Mouse (Mus musculus): ENCODE results near the gene Ppp2r5e. TPM values are rescaled to one million over a fixed set of nuclear protein-coding genes. Genes with fewer than 3 reads are reported as not detected.

Gene Ppp2r5e
- polyA plus RNA-seq, 1 experiment: 17.3 TPM

- Histone ChIP-seq H3K4me3 (ENCODE audit: insufficient read depth, low read depth, low read length) (no peak overlapping the region), H3K27ac (ENCODE audit: insufficient read depth, low read depth, low read length) (peak overlapping the region; percentile 47; the same call in 1 of the 2 replicates), H3K4me1 (ENCODE audit: control insufficient read depth, insufficient read depth, low read length) (no peaks in the 10 kb centered on the region), H3K36me3 (ENCODE audit: control insufficient read depth, insufficient read depth, low read length) (no peaks in the 10 kb centered on the region), H3K27me3 (replicated peaks; ENCODE audit: control insufficient read depth, insufficient read depth, low read length) (no peaks in the 10 kb centered on the region)
- 76% methylated on average over 7 of the region's 7 CpGs for WGBS
- no peak for TF ChIP-seq CTCF (conservative IDR thresholded peaks at IDR 0.05; ENCODE audit: insufficient read depth, insufficient read length, low read depth, low read length)
- TF ChIP-seq POLR2A (IDR thresholded peaks at IDR 0.05; ENCODE audit: low read depth, low read length): no peak
- no peak for DNase-seq
Measured at GRCm38 (mm10) chr12:75425882-75426281, 170.2 kb downstream of the Ppp2r5e start.

GRCm38 (mm10) chr12:75424817-75425216, 171.2 kb downstream of the Ppp2r5e start:
- DNase-seq: no peak
- no peak overlapping the region for H3K27ac ChIP-seq (ENCODE audit: insufficient read depth, low read depth, low read length)
- TF ChIP-seq POLR2A (IDR thresholded peaks at IDR 0.05; ENCODE audit: low read depth, low read length): no peak
- no peaks in the 10 kb centered on the region for H3K36me3 ChIP-seq (ENCODE audit: control insufficient read depth, insufficient read depth, low read length)
- WGBS: 87% methylated on average over 4 of the region's 4 CpGs
- H3K4me3 ChIP-seq (ENCODE audit: insufficient read depth, low read depth, low read length): no peak overlapping the region
- H3K4me1 ChIP-seq (ENCODE audit: control insufficient read depth, insufficient read depth, low read length): no peaks in the 10 kb centered on the region
- H3K27me3 ChIP-seq (replicated peaks; ENCODE audit: control insufficient read depth, insufficient read depth, low read length): no peaks in the 10 kb centered on the region

GRCm38 (mm10) chr12:75424359-75424758, 171.7 kb downstream of the Ppp2r5e start:
- 61% methylated on average over 7 of the region's 7 CpGs for WGBS
- Histone ChIP-seq H3K4me1 (ENCODE audit: control insufficient read depth, insufficient read depth, low read length) (no peaks in the 10 kb centered on the region), H3K27me3 (replicated peaks; ENCODE audit: control insufficient read depth, insufficient read depth, low read length) (no peaks in the 10 kb centered on the region), H3K4me3 (ENCODE audit: insufficient read depth, low read depth, low read length) (no peak overlapping the region), H3K27ac (ENCODE audit: insufficient read depth, low read depth, low read length) (no peak overlapping the region), H3K36me3 (ENCODE audit: control insufficient read depth, insufficient read depth, low read length) (no peaks in the 10 kb centered on the region)
- DNase-seq: no peak
- TF ChIP-seq POLR2A (IDR thresholded peaks at IDR 0.05; ENCODE audit: low read depth, low read length): no peak
- no peak for TF ChIP-seq CTCF (conservative IDR thresholded peaks at IDR 0.05; ENCODE audit: insufficient read depth, insufficient read length, low read depth, low read length)

DNA sequence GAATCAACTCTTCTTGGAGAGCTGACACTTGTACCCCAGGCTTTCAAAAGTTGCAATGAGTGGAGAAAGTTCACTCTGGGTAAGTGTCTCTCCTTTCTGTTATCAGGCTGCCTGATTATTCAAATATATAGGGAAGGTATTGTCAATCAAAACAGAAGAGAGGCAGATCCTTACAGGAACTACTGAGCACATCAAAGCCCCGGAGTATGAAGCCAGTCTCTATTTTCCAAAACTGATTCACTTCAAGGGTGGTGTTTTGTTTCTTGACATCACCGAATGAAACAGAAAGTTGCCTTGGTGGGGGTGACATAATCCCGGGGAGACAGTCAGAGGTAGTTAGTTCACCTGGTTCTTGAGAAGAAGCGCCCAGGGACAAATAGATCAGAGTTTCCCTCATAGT, 179.4 kb downstream of the Ppp2r5e start, which contains the start of gene Gphb5:
TSS of gene Gphb5 (minus strand) at position 101 of the 400 bp plus-strand sequence.
- H3K27me3 ChIP-seq (replicated peaks; ENCODE audit: control insufficient read depth, insufficient read depth, low read length): no peaks in the 10 kb centered on the region; the same call in 1 of the 2 replicates
- 91% methylated on average over 4 of the region's 4 CpGs for WGBS
- no peak for TF ChIP-seq CTCF (conservative IDR thresholded peaks at IDR 0.05; ENCODE audit: insufficient read depth, insufficient read length, low read depth, low read length)
- no peak for TF ChIP-seq POLR2A (IDR thresholded peaks at IDR 0.05; ENCODE audit: low read depth, low read length)
- no peak within 1 kb of the TSS for H3K4me3 ChIP-seq (ENCODE audit: insufficient read depth, low read depth, low read length)
- H3K27ac ChIP-seq (ENCODE audit: insufficient read depth, low read depth, low read length): no peak within 1 kb of the TSS
- H3K36me3 ChIP-seq (ENCODE audit: control insufficient read depth, insufficient read depth, low read length): no peaks in the 10 kb centered on the region
- H3K4me1 ChIP-seq (ENCODE audit: control insufficient read depth, insufficient read depth, low read length): no peaks in the 10 kb centered on the region
- DNase-seq: no peak

- WGBS: 64% methylated on average over 6 of the region's 6 CpGs
- H3K27ac ChIP-seq (ENCODE audit: insufficient read depth, low read depth, low read length): no peak overlapping the region
- H3K36me3 ChIP-seq (ENCODE audit: control insufficient read depth, insufficient read depth, low read length): no peaks in the 10 kb centered on the region
- H3K4me1 ChIP-seq (ENCODE audit: control insufficient read depth, insufficient read depth, low read length): no peaks in the 10 kb centered on the region
- DNase-seq: no peak
- TF ChIP-seq POLR2A (IDR thresholded peaks at IDR 0.05; ENCODE audit: low read depth, low read length) (no peak), CTCF (conservative IDR thresholded peaks at IDR 0.05; ENCODE audit: insufficient read depth, insufficient read length, low read depth, low read length) (no peak)
- no peak overlapping the region for H3K4me3 ChIP-seq (ENCODE audit: insufficient read depth, low read depth, low read length)
- no peaks in the 10 kb centered on the region; the same call in 1 of the 2 replicates for H3K27me3 ChIP-seq (replicated peaks; ENCODE audit: control insufficient read depth, insufficient read depth, low read length)
Measured at GRCm38 (mm10) chr12:75414991-75415390, 181.1 kb downstream of the Ppp2r5e start.

- WGBS: 61% methylated on average over 9 of the region's 9 CpGs
- Histone ChIP-seq H3K36me3 (ENCODE audit: control insufficient read depth, insufficient read depth, low read length) (no peaks in the 10 kb centered on the region), H3K4me3 (ENCODE audit: insufficient read depth, low read depth, low read length) (no peak overlapping the region), H3K27ac (ENCODE audit: insufficient read depth, low read depth, low read length) (no peak overlapping the region), H3K27me3 (replicated peaks; ENCODE audit: control insufficient read depth, insufficient read depth, low read length) (no peaks in the 10 kb centered on the region; the same call in 1 of the 2 replicates), H3K4me1 (ENCODE audit: control insufficient read depth, insufficient read depth, low read length) (no peaks in the 10 kb centered on the region)
- peak; percentile 20 for DNase-seq
- TF ChIP-seq CTCF (conservative IDR thresholded peaks at IDR 0.05; ENCODE audit: insufficient read depth, insufficient read length, low read depth, low read length): no peak
- no peak for TF ChIP-seq POLR2A (IDR thresholded peaks at IDR 0.05; ENCODE audit: low read depth, low read length)
Measured at GRCm38 (mm10) chr12:75412964-75413363, 183.1 kb downstream of the Ppp2r5e start.

Other genes starting within 250 kb of the Ppp2r5e start
- not detected in 2 replicates for gene Gphb5, start 179.5 kb downstream of the Ppp2r5e start, polyA plus RNA-seq (2012; rRNA removed)
- gene Wdr89, start 73.3 kb upstream of the Ppp2r5e start, polyA plus RNA-seq (2012; rRNA removed): 2.5 and 3.8 TPM in 2 replicates
- gene Sgpp1, start 139.5 kb upstream of the Ppp2r5e start, polyA plus RNA-seq (2012; rRNA removed): 77.7 and 78.3 TPM in 2 replicates
- gene Syne2, start 221.9 kb upstream of the Ppp2r5e start, polyA plus RNA-seq (2012; rRNA removed): 54.5 and 68.4 TPM in 2 replicates

Data from kidney, adult 2 months (tissue).